Mouse (Mus musculus): ENCODE data around the gene Acer1.

- TF ChIP-seq CTCF (conservative IDR thresholded peaks at IDR 0.05; ENCODE audit: low read length) (peak; percentile 92), POU5F1 (IDR thresholded peaks at IDR 0.05; ENCODE audit: borderline replicate concordance, low read length) (no peak)
These were observed 31.0 kb downstream of the Acer1 start for GRCm38 (mm10) chr17:56950915-56951314.

All from E14TG2a.4 (cell line).